Mouse (Mus musculus): ENCODE data around the gene Aldh1l1.

Aldh1l1 gene

DNA sequence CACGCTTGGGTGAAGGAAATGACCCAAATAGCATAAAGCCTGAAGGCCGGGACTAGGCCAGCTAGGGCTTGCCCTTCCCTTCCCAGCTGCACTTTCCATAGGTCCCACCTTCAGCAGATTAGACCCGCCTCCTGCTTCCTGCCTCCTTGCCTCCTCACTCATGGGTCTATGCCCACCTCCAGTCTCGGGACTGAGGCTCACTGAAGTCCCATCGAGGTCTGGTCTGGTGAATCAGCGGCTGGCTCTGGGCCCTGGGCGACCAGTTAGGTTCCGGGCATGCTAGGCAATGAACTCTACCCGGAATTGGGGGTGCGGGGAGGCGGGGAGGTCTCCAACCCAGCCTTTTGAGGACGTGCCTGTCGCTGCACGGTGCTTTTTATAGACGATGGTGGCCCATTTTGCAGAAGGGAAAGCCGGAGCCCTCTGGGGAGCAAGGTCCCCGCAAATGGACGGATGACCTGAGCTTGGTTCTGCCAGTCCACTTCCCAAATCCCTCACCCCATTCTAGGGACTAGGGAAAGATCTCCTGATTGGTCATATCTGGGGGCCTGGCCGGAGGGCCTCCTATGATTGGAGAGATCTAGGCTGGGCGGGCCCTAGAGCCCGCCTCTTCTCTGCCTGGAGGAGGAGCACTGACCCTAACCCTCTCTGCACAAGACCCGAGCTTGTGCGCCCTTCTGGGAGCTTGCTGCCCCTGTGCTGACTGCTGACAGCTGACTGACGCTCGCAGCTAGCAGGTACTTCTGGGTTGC is 64.1 kb downstream of the Aldh1l1 start:
- no peak for DNase-seq (ENCODE audit: low spot score in 2 of 2)

DNA sequence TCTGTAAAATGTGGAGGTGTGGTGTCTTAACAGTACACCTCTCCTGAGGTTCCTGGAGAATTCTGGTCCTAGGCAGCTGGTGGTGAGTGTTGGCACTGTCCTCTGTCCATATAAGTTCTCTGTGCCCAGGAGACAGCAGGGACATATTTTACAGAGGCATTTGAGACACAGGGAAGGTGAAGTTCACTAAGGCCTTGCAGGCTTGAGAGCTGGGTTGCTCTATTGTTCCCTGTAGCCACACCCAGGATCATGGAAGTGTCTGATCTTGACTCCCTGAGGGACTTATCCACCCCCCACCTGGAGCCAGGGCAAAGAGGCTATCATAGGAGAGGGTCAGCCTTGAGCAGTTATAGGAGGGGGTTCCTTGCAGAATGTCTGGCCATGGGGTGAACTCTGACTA is 65.0 kb downstream of the Aldh1l1 start:
- DNase-seq (ENCODE audit: low spot score in 2 of 2) = no peak

DNA sequence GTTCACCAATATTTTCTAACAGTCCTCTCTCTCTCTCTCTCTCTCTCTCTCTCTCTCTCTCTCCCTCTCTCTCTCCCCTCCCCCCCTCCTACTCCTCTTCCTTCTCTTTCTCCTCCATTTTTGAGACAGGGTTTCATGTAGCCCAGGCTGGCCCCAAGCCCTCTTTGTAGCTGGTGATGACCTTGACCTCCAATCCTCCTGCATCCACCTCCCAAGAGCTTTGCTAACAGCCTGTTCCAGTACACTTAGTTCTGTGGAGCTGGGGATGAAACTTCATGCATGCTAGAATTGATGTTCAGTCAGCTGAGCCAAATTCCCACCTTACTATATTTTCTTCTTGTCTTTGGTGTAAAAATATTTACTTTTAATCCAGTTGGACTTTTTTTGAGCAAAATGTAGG is 67.0 kb downstream of the Aldh1l1 start:
- no peak for DNase-seq (ENCODE audit: low spot score in 2 of 2)

DNA sequence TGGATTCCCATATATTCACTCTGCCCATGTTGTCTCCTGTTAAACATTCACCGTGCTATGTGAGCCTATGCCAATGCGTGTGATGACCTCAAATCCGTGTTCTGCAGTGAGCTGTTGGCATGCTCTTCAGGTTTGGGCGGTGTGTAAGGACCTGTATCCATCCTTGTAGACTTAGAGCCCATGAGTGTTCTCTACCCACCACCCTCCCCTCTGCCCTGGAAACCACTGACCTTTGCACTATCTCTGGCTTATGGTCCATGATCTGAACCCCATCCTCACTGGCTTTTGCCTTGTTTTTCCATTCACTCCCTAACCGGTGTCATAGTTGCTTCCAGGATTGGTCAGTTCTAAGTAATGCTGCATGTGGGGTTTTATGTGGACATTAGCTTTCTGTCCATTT is 67.5 kb downstream of the Aldh1l1 start:
- no peak for DNase-seq (ENCODE audit: low spot score in 2 of 2)

DNA sequence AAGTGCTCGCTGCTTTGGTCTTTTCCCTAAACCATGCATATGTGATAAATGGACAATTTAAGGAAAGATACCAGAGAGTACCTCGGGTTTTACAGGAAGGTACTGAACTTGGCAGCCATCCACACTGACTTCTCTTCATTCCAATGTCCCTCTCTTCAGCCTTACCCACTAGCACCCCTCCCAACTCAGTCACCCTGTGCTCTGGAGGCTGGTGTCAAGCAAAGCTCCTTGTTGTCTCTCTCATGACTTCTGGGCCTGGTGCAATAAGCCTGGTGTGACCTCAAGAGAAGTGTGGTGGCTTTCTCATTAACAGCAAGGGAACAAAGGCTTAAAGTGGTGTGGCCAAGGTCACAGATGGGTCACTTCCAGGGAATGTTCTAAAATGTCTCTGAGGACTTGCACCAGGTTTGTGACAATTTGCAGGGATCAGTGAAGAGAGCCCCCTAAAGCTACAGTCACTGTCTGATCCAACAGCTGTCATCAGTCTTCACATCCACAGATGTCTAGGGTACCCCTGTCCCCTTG is 70.4 kb downstream of the Aldh1l1 start:
- DNase-seq (ENCODE audit: low spot score in 2 of 2) = no peak

DNA sequence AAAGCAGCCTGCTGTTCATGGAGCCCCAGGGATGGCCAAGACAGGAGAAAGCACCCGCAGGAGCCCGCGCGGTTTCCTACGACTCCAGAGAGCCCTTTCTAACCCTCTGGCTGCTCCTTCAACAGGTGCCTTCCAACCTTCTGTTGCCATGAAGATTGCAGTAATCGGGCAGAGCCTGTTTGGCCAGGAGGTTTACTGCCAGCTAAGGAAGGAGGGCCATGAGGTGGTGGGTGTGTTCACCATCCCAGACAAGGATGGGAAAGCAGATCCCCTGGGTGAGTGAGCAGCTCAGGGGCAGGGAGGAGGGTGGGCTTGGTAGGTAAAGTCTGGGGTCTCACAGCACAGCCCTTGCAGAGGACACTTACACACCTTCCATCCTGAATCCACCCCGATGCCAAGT is 70.8 kb downstream of the Aldh1l1 start:
- no peak for DNase-seq (ENCODE audit: low spot score in 2 of 2)

DNA sequence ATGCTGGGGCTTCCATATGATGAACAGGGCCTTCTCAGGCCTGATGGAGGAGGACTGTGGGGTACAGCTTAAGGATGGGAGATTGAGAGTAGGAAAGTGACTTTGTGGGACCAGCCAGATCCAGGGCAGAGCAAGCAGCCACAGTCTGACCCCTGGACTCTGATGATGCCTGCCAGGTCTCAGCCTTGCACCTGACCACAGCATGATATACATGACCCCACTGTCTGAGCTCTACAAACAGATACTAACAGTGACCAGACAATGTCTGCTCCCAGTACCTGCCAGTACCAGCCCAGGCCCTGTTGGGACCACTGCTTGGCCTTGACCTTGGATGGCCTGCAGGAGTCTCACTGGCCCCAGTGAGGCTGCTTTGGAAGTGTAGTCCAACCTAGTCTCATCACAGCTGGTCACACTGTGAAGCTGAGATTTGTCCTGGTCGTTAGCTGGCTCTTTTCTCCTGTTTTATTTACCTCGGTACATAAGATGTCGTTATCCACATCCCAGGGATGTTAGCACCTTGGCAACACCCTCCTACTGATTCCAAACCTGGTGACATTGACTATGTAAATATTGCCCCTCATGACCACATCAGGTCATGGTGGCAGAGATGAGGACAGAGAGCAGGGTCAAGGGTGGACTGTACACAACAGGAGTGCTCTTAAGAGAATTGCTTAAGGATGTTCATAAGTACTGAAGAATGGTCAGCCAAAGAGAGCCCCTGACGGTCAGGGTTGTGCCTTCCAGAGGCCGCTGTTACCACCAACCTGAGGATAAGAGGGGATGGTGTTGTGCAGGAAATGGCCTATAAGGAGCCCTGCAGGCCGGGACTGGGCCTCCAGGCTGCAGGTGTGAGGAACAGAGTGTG is 71.8 kb downstream of the Aldh1l1 start:
- DNase-seq (ENCODE audit: low spot score in 2 of 2) = no peak

- DNase-seq (ENCODE audit: low spot score in 2 of 2) = peak in 1 of 2 experiments; percentile 21
These were observed 74.3 kb downstream of the Aldh1l1 start for GRCm38 (mm10) chr6:90560390-90561058.

- DNase-seq (ENCODE audit: low spot score in 2 of 2) = no peak
These were observed 75.1 kb downstream of the Aldh1l1 start for GRCm38 (mm10) chr6:90561234-90561781.

DNA sequence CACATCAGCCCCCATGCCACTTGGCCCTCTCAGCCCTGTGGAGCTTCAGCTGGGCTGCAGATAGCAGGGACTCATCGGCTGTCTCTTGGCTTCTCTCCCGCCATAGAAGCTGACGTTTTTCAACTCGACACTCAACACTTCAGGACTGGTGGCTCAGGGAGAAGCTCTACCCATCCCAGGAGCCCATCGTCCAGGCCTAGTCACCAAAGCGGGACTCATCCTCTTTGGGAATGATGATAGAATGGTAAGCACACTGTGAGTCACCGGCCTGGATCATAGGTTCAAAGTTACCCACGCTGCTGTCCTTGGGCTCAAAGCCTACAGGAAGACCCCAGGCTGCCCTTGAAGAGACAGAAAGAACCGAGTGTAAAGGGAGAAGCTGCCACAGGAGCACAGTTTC is 78.0 kb downstream of the Aldh1l1 start:
- DNase-seq (ENCODE audit: low spot score in 2 of 2) = no peak

GRCm38 (mm10) chr6:90565357-90566215 is 79.4 kb downstream of the Aldh1l1 start:
- DNase-seq (ENCODE audit: low spot score in 2 of 2) = no peak

DNA sequence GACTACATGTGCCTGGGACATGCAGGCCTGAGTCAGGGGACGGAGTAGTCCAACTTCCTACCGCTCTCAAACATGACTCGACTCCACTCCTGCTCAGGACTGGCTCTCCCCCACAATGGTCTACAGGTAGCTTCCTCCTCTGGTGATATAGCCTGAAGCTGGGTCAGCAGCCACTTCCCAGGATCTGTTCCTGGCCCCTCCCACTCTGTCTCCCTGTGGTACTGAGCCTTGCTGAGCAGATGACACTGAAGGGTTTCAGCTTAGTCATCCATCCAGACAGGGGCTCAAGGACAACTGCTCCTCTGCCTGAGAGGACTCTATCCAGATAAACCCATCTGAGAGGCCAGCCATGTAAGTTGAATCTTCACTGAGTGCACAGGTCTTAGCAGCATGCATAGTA is 81.3 kb downstream of the Aldh1l1 start:
- no peak for DNase-seq (ENCODE audit: low spot score in 2 of 2)

GRCm38 (mm10) chr6:90567928-90568327 is 81.7 kb downstream of the Aldh1l1 start:
- peak in 1 of 2 experiments; percentile 58 for DNase-seq (ENCODE audit: low spot score in 2 of 2)

- no peak for DNase-seq (ENCODE audit: low spot score in 2 of 2)
These were observed 82.5 kb downstream of the Aldh1l1 start for GRCm38 (mm10) chr6:90568721-90569120.

DNA sequence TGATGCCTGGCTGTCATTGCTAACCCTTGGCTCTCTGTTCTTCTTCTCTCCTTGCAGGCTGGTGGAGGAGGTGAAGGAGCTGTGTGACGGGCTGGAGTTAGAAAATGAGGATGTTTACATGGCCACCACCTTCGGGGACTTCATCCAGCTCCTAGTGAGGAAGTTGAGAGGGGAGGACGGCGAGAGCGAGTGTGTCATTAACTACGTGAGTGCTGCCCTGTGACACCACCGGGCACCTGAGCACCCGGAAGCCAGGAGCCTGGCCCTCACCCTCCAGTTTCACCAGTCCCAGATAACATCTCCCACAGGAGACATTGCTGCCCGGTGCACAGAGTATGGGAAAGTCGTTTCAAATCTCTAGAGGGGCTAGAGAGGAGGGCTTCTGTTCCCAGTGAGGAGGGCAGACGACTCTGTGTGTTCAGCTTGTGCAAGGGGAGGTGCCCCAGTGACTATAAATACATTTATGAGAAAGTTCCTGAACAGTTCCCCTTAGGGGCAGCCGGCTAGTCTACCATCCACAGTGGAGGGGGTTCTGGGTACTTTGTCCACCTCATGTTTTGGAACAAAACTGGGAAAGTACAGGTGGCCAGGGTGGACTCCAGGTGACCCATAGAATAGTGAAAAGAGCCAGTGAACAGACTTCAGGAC is 83.6 kb downstream of the Aldh1l1 start:
- no peak for DNase-seq (ENCODE audit: low spot score in 2 of 2)

GRCm38 (mm10) chr6:90570392-90570791 is 84.2 kb downstream of the Aldh1l1 start:
- no peak for DNase-seq (ENCODE audit: low spot score in 2 of 2)

GRCm38 (mm10) chr6:90575261-90575715 is 89.1 kb downstream of the Aldh1l1 start:
- DNase-seq (ENCODE audit: low spot score in 2 of 2) = peak; percentile 38 to 61

GRCm38 (mm10) chr6:90578174-90578573 is 91.9 kb downstream of the Aldh1l1 start:
- DNase-seq (ENCODE audit: low spot score in 2 of 2) = no peak

GRCm38 (mm10) chr6:90582331-90582730 is 96.1 kb downstream of the Aldh1l1 start:
- no peak for DNase-seq (ENCODE audit: low spot score in 2 of 2)

DNA sequence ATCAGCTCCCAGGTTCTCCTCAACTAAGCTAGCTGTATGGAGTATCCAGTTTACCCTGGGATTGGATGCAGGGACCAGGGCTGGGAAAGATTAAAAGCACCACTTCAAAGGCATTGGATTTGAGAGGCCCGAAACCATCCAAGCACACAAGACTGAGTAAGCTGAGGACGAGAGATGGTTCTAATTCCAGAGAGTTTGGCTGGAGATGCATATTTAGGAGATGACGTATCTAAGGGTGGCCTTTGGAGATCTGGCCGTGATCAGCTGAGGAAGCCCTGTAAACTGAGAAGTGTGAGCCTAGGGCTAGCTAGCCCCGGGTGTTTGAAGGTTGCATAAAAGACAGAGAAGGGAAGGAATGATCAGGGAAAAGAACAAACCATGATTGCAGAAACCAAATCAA is 101.9 kb downstream of the Aldh1l1 start:
- no peak for DNase-seq (ENCODE audit: low spot score in 2 of 2)

Data from right cerebral cortex, postnatal 36 days (tissue).